Mouse (Mus musculus) regulatory T cell (primary cell): ENCODE data around the gene Enpp1.

ENCODE experiments used
- in situ Hi-C: fragments of 300-600 bp; cut with MboI, MseI; formaldehyde crosslinking; loops from one replicate; pipeline ENCODE4 v1.15.1; 2025; ENCODE audit warnings: high pct_unique_total_duplicates

Gene Enpp1

DNA sequence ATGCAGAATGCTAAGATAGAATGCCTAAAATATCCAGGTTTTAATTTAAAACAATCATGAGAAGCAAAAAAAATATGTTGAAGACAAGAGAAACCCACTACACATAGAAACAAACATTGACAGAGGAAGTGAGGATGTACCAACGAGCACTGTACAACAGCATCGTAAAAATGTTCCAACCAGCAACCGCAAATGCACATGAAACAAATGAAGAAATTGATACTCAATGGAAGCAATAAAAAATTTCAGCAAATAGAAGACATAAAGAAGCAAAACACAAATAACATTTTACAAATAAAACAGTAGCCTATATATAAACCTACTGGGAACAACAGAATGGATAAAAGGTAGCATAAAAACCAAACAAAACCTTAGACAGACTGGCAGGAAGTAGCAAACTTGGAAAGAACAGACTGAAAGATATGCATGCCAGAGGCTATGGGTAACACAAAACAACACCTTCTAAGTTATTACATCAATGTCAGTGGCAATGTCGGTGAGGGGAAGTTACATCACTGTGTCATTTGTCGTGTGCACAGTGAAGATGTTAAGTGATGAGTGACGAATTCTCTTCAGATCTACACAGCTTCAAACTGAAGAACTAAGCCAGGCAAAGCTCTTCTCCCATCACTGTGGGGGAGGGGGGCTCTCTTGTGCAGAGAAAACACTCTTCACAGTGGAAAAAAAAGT is 71.6 kb downstream of the Enpp1 start:
- in situ Hi-C loops, result loop anchor here (10.0 kb wide), 1 partner anchor 114 kb away; no protein-coding TSS in a partner anchor

DNA sequence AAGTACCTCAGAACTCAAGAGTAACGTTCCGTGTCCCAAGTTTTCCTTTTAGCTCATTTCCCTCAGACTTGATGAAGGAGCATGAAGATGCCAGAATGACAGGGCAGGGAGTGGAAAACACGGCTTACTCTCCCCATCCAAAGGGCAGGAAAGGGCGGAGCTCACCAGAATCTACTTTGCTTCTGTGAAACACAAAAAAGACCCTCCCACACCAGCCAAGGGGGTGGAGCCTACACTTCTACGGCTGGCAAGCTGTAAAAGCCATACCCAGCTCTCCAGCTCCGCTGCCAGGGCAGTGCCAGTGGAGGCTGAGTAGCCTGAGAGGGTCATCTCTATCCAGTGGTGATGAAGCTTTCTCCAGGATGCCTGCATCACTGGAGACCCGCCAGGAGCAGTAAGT is 72.4 kb downstream of the Enpp1 start:
- in situ Hi-C loops, result no loop called here

DNA sequence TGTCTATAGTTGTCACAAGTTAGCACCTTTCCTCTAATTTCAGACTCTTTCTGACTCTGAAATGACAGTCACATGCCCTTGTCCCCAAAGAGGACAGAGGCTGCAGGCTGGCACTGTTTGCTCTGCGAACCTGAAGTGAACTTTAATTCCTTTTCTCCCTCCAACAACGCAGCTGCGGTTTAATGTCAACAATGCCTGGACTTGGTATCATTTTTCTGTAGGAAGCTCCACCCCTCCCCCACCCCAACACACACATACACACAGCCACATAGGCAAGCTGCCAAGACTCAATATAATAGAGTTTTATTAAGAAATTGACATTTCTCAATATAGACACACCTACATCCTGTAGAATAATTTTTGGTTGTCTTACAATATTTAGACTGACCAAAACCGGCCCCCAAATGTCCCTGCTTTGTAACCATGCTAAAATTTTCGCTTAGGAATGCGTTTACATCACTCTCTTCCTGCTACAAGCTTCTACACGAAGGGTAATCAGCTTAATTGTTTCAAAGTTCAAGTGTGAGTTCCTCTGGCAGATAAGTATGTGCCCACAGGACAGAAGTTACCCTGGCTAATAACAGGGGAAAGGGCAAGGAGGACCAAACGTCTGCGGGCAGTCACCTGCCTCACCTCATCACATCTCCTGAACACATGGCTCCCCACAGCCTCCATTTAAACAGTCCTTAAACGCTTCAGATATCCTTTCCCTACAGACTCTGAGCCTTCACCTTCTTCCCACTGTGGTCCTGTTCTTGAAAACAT is 73.5 kb downstream of the Enpp1 start:
- in situ Hi-C loops, result no loop called here

DNA sequence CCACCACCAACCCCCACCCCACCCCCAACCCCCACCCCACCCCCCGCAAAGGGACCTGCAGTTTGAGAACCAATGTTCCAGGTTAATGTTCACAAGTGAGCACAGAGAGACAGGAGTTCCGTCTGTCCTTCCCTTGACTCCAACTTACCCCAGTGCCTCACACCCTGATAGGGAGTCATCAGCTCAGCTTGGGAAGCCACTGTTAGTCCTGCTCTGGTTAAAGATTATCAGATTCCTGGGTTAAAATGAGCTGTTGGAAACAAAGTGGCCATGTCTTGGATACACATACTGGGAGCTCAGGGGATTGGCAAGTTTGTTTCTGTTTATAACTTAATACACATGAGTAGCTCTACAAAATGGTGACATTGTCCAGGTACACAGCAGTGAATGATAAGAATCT is 75.0 kb downstream of the Enpp1 start:
- in situ Hi-C loops, result no loop called here

DNA sequence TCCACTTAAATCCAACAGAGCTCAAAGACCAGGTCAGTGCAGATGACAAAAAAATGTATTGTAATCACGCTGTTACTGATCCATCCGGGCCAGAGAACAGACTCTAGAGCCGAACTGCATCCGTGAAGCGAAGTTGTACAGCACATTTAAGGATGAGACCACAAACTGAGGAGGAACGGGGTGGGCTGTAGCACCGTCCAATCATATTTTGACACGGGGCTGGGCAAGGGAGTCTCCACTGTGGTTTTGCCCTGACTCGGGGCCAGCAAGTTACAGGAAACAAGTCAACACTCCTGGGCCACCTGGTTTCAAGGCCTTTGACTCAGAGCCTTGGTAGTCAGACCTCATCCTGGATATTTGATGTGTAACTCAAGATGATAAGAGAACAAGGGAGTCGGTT is 76.1 kb downstream of the Enpp1 start:
- in situ Hi-C loops, result no loop called here

DNA sequence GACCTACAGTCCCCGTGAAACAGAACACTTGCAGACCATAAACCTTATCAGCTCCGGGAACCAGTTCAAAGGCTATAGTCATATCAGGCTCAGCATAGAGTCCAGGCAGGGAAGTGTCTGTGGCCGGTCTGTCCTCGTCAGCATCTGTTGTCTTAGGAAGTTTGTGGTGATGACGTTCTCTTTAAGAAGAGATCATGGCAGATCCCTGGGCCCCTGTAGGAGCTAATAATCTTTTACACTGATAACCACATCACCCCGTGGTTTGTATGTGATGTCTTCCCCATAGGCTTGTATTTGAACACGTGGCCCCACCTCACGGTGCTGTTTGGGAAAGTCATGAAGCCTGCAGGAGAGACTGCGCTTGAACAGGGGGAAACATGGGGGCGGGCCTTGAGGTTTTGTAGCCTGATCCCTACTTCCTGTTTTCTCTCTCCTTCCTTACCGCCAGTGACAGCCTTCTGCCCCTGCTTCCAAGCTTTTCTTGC is 76.6 kb downstream of the Enpp1 start:
- in situ Hi-C loops, result no loop called here

DNA sequence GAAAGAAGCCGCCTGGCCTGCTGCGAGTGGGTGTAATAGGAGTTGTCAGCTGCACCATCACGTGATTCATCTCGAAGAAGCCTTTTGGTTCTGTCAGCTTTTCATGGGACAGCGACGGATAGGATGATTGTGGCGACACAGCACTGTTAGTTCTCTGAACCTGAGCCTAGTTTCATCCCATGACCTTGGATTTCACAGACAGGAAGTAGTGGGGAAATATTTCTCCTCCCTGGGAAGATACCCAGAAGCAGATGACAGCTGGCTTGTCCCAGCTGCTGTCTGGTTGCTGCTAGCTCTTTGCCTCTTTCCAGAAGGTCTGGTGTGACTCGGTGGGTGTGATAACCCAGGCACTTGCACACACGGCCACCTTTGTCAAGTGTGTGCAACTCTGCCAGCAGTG is 77.7 kb downstream of the Enpp1 start:
- in situ Hi-C loops, result no loop called here

DNA sequence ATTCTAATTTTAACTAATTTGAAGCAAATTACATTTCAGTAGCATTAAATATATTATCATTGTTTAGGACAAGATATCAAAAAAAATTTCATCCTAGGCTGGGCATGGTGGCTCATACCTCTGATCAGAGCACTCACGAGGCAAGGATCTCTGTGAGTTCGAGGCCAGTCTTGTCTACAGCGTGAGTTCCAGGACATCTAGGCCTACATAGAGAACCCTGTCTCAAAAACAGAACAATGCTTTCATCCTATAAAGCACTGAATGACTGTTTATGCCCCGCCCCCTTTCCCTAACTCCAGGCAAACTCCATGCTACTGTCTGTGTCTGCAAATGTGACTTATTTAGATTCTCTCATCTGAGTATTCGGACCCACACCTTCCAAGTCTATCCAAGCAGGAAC is 80.8 kb downstream of the Enpp1 start:
- in situ Hi-C loops, result no loop called here

DNA sequence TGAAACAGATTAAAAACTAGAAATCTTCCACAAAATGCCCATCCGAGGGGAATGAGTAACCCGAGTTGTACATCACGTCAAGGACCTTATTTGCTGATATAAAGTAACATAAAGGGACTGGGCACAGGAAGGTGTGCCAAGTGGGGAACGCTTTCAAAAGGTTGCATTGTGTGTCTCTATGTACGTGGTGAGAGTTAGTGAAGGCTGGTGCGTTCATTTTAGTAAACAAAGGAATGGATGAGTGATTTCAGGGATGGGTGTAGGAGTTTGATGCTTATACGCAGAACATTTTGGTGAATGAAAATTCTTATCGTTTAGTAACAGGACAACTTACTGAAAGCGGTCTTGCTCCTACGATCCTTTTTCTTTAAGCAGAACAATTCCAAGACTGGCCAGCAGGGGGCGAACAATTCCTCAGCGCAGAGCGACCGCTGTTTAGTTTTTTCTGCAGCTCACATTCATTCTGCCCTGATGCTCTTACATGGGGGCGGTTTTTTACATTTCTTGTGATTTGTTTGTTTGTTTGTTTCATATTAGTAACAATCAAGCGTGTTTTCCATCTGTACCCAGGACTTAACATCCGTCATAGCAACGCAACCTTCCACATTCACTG is 81.4 kb downstream of the Enpp1 start:
- in situ Hi-C loops, result no loop called here

DNA sequence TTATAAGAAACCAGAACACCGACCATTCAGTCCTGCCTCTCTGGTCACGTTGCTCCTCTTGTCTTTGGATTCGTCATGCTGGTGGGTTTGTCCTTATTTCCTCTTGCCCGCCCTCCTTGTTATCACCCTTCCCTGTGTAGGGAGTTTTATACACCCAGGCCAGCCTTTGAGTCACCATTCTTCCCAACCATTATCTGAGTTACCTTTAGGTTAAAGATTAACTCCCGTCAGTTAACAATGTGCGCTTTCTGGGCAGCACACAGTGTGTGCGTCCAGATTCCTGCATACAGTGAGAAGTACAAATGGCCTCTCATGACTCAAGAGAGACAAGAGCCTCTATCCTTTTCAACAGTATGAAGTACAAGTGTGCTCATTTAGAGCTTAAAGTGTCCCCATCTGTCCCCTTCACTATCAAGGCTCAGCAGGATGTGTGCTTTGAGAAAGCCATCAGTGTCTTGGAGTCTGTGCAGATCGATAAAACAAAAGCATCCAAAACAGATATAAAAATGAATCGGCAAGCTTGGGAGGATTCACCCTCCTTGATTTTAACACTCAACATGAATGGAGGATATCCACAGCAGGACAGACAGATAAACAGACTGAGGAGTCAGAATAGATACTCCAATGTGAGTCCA is 82.8 kb downstream of the Enpp1 start:
- in situ Hi-C loops, result no loop called here

DNA sequence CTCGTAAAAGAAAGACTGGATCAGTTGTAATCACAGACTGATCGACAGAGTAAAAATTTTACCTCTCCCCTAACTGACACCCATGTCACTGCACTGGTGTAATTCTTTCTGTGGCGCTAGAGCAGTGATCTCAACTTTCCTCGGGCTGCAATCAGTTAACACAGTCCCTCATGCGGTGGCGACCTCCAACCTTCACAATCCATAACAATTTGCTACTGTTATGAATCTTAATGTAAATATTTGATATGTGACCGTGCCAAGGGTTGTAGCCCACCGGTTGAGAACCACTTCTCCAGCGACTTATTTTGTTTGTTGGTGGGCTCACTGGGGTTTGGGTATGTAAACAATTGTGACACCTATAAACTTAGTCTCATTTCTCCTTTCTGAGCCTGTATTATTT is 83.5 kb downstream of the Enpp1 start:
- in situ Hi-C loops, result no loop called here

DNA sequence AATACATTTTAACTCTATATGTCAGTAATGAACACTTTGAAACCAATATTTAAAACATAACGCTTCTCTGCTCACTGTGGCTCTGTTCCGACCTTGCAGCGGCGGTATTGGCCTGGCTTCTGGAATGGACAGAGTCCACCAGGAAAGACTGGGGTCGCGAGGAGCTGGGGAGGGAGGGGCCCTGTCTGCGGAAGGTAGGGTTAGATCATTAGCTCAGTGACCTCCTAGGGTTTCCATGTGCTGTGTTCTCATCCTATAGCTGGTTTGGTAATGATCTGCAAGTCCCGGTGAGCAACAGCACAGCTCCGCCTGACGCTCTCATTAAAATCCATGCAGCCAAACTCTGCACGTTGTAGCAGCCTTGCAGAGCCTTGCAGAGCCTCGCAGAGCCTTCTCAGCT is 84.7 kb downstream of the Enpp1 start:
- in situ Hi-C loops, result no loop called here

DNA sequence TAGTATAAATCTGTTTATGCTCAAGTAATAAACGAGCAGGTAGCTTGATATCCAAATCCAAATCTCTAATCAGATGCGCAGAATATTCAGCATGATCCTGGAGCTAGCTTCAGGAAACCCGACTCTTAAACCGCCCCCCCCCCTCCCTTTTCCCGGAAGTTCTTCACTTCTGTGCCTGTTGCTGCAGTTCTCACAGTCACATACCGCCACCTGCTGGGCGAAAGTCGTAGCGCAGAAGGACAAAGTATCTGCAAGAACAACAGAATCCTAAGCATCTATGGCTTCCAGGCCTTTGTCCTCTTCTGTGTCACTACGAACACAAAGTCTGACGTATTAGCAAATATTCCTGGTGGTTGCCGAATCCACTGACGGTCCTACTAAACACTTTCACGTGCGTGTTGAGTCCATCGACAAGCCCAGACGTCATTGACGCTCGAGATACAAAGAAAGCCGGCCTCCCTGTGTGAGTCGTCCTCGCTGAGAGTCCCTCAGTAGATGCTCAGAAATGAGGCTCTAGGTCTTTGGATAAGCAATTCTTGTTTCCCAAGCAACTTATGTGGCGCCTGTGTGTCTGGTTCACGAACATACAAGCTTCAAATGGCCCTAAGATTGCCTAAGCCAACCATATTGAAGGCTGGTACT is 86.8 kb downstream of the Enpp1 start:
- in situ Hi-C loops, result no loop called here

DNA sequence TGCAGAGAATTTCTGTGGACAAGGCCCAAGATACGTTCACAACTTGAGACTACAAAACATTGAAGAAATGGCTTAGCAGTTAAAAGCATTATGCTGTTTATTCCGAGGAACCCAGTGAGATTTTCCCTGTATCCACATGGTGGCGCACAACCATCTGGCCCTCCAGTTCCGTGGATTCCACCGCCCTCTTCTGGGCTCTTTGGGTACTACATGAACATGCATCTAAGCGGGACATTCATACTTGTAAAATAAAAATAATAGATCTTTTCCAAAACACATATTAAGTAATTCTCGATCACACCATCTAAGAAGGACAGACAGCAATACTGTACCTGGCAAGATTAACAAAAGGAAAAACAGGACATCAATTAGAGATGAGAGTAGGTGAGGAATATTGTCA is 89.4 kb downstream of the Enpp1 start:
- in situ Hi-C loops, result loop anchor here (25.0 kb wide), 2 partner anchors 235 to 435 kb away; no protein-coding TSS in a partner anchor

DNA sequence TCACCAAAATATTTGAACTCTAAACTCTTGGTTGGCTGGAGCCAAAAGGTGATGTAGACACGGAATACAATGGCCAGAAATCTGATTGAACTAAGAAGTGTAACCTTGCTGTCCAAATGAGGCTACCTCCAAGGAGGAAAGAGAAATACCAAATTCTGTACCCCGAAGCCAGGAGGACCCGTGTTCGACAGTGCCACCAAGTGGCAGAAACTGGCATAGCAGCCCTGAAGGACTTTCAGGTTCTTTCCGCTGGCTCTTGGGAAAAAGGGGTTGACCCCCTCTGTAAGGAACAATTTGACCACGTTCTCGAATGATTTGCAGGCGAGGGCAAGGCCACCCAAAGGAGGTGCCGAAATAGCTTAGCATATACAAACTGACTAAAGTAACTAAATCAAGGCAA is 90.4 kb downstream of the Enpp1 start:
- in situ Hi-C loops, result loop anchor here (25.0 kb wide), 2 partner anchors 234 to 434 kb away; no protein-coding TSS in a partner anchor

DNA sequence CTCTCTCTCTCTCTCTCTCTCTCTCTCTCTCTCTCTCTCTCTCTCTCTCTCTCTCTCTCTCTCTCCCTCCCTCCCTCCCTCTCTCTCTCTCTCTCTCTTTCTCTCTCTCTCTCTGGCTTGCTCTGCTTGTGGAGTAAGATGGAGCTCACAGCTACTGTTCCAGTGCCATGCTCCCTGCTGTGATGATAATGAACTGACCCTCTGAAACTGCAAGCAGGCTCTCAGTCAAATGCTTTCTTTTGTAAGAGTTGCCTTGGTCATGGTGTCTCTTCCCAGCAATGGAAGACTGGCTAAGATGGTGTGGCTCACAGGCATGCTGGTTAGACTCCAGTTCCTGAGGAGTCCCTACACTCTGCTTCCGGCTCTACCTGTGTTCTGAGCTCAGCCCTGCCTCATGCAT is 95.4 kb downstream of the Enpp1 start:
- in situ Hi-C loops, result loop anchor here (25.0 kb wide), 2 partner anchors 229 to 429 kb away; no protein-coding TSS in a partner anchor

DNA sequence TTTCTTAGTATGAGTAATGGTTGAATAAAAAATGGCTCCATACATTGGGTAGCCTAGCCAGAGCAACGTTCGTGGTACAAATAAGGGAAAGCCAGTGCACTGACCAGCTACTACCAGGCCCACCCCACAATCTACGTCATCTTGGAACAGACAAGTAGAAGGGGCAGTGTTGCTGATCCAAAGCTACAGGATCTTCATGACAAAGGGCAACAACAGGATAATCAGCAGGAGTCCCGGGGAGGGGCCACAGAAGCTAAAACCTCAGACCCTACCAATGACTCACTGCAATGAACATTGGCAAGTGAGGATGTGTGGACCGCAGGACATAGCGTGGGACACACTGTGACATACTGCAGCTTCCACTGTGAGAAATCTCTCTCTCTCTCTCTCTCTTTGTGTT is 96.2 kb downstream of the Enpp1 start:
- in situ Hi-C loops, result loop anchor here (25.0 kb wide), 2 partner anchors 228 to 428 kb away; no protein-coding TSS in a partner anchor

DNA sequence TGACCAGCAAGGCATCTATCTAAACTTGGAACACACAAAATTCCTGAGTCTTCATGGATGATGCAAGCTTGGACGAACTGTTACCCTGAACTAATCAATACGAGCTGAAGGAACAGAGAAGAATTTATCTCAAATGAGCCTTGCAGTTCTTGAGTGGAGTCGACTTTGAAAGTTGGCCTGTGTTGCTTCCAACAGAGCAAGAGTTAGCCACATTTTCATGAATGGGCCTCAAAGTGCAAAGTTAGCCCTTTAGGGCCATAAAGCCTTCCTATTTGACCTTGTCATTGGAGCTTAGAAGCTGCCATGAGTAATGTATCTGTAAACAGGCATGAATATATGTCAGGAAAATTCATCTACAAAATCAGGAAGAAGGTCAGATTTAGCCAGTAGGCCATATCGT is 97.2 kb downstream of the Enpp1 start:
- in situ Hi-C loops, result loop anchor here (25.0 kb wide), 2 partner anchors 227 to 427 kb away; no protein-coding TSS in a partner anchor

DNA sequence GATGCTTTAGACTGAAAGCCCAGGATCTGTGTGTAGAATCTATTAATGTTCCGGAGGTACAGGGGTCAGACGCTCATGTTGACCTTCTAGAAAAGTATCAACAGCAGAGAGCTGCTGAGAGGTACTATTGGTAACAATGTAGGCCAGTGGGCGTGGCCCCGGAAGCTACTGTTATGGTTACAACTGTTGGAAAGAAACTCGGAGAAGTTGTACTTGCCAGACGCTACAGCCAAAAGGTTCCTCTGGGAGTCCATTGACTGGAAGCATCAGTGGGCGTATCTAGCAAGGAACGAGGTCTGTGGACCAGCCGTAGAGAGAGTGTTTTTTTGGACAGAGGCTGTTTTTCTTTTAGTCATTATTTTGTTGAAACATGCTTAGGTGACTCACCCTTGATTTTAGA is 102.2 kb downstream of the Enpp1 start:
- in situ Hi-C loops, result loop anchor here (25.0 kb wide), 2 partner anchors 222 to 422 kb away; no protein-coding TSS in a partner anchor

DNA sequence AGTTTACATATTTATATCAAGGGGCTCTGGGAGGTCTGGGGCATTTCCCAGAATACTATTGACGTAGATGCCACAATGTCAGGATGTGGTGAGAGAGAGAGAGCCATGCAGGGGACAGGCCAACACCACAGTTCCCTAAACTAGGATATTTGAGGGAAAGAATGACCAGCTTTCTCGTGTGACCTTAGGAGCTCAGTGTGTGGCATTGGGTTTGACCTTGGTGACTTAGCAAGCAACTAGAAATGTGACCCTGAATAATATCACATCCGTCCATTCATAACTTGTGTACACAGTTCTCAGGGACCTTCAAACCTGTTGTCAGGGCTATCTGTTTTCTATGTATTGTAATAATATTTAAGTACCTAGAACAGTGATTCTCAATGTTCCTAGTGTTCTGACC is 102.8 kb downstream of the Enpp1 start:
- in situ Hi-C loops, result loop anchor here (25.0 kb wide), 2 partner anchors 222 to 422 kb away; no protein-coding TSS in a partner anchor

DNA sequence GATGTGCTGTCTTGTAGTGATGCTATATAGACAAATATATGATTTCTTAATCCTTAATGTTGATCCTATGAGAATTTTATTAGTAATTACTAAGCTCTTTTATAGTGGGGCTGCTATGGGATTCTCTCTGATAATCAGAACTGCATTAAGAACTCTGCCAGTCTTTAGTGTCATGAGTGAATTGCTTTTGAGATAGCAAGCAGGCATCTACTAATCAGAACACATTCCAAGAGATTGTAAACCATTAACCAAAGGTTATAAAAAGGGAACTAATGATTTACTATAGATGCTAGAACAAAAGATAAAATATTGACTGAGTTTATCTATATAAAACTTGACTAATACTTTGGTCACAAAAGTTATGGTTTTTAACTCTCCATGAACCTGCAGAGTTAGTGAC is 108.2 kb downstream of the Enpp1 start:
- in situ Hi-C loops, result loop anchor here (25.0 kb wide), 2 partner anchors 216 to 416 kb away; no protein-coding TSS in a partner anchor
